Mouse (Mus musculus) kidney, postnatal 0 days (tissue): ENCODE measurements at regions not wholly inside any gene's neighbourhood (a gene's known extent, or its start where the extent isn't known, plus 50 kb on each side); places are given as distances from the start of the nearest gene placed in this dataset.

ENCODE experiments used
- ATAC-seq: fragments of 200-750 bp; cut with Nextera tagmentation; replicated peaks from 2 replicates; pipeline ENCODE4 v1.8.0; 2017; ENCODE audit warnings: low read depth, moderate number of reproducible peaks, moderate TSS enrichment, moderate library complexity; ENCODE audit not compliant: low FRiP score
- DNase-seq: peaks from one replicate; pipeline ENCODE4 v3.0.0-alpha.2; 2016; ENCODE audit warnings: low spot score
- H3K27ac ChIP-seq: fragments of 300-500 bp; sonication (generic); 2 replicates; pipeline ENCODE4 v1.5.1; 2014; ENCODE audit warnings: mild to moderate bottlenecking
- H3K27me3 ChIP-seq: fragments of 300-500 bp; sonication (generic); 2 replicates; pipeline ENCODE4 v1.6.1; 2014; ENCODE audit warnings: low read length, mixed read lengths; ENCODE audit not compliant: insufficient read depth
- H3K36me3 ChIP-seq: fragments of 300-500 bp; sonication (generic); 2 replicates; pipeline ENCODE4 v1.6.1; 2014; ENCODE audit warnings: low read length, mixed read lengths; ENCODE audit not compliant: insufficient read depth
- H3K4me1 ChIP-seq: fragments of 300-500 bp; sonication (generic); replicated peaks from 2 replicates; pipeline ENCODE4 v1.6.1; 2014; ENCODE audit warnings: antibody characterized with exemption, low read length, mixed read lengths; ENCODE audit not compliant: insufficient read depth
- H3K4me2 ChIP-seq: fragments of 300-500 bp; sonication (generic); 2 replicates; pipeline ENCODE4 v1.6.1; 2014; ENCODE audit warnings: mild to moderate bottlenecking, low read length, moderate library complexity, mixed read lengths
- H3K4me3 ChIP-seq: fragments of 300-500 bp; sonication (generic); replicated peaks from 2 replicates; pipeline ENCODE4 v1.5.1; 2014; ENCODE audit warnings: low read depth, low read length
- H3K9ac ChIP-seq: fragments of 300-500 bp; sonication (generic); 2 replicates; pipeline ENCODE4 v1.6.1; 2014; ENCODE audit warnings: low read depth, low read length
- H3K9me3 ChIP-seq: fragments of 300-500 bp; sonication (generic); replicated peaks from 2 replicates; pipeline ENCODE4 v1.6.1; 2016; ENCODE audit warnings: low read length, inconsistent platforms, mixed read lengths
- CTCF ChIP-seq: IDR thresholded peaks from 2 replicates; pipeline ENCODE4 v1.5.1; 2016; ENCODE audit warnings: antibody characterized with exemption, low read depth, mild to moderate bottlenecking, moderate library complexity
- WGBS: fragments of 180-500 bp; shearing (Covaris S2); extraction: QIAGEN DNeasy Blood & Tissue Kit; methylation state at CpG from one replicate; pipeline ENCODE4 v1.1.7; 2014; 5-methylcytosine and 5-hydroxymethylcytosine counted together

DNA sequence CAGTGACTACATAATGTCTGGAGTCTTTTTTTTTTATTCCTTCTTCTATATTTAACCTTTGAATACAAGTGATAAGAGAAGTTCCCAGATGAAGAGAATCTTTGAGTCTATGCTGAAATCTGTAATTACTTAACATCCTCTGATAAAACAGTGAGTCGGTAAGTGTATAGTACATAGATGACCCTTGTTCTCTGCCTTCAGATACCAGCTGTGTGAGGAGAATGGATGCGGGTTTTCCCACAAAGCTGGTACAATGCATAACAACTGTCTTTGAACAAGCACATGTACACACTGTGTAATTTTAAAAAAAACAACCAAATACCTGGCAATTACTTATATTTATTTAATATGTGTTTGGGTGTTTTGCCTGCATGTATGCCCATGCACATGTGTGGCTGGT, 96.9 kb upstream of the Med14 start:
- H3K9ac ChIP-seq, result no peak overlapping the region
- no peaks in the 10 kb centered on the region for H3K9me3 ChIP-seq
- TF ChIP-seq CTCF, result no peak
- H3K27ac ChIP-seq, result no peak overlapping the region; the same call in 1 of the 2 replicates
- no peak for DNase-seq
- no peak for ATAC-seq
- no peaks in the 10 kb centered on the region for H3K36me3 ChIP-seq
- H3K4me1 ChIP-seq, result no peaks in the 10 kb centered on the region
- no peak overlapping the region for H3K4me3 ChIP-seq
- peak overlapping the region; percentile 49; the same call in 1 of the 2 replicates for H3K4me2 ChIP-seq
- no peaks in the 10 kb centered on the region for H3K27me3 ChIP-seq
- whole genome bisulfite sequencing, result 76% methylated on average over 2 of the region's 2 CpGs

DNA sequence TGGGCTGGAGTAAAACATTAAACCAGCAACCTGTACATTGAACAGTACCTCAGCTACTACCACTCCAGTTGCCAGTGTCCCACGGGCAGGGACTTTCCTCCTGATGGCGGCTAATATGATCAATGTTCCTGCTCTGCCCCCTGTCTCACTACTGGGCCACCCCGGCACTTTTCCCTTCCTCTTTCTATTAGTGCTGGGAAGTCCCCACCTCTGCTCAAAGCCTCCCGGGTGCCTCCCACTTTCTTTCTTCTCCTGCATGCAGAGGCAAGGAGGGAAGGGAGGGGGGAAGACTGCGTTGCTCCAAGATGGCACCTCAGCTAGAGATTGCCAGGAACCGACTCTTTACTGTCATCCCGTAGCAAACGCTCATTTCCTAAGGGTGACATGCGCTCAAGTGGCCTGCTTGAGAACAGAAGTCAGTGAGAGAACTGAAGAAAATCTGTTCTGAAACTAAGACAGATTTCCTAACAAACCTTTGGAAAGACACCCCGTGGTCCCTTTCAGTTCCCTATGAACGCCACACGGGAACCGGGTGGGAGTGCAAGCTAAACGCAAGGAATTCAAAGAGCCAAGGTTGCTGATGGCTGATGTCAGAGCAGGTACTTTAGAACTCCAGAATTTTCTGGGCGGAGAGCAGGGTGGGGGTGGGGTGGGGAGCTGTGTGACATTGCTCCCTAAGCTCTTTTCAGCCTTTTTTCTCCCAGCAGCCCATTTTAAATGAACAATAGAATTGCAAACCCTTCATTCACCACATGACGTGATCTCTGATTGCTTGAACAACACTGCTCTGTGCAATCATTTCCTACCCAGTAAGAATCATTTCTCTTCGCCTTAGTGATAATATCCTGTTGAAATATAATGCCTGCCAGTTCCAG, 96.2 kb upstream of the Med14 start:
- Histone ChIP-seq H3K9me3 (no peaks in the 10 kb centered on the region), H3K4me2 (peak overlapping the region; percentile 49), H3K36me3 (no peaks in the 10 kb centered on the region), H3K27ac (peak overlapping the region; percentile 86), H3K27me3 (no peaks in the 10 kb centered on the region), H3K4me3 (peak overlapping the region; percentile 32), H3K4me1 (no peaks in the 10 kb centered on the region), H3K9ac (peak overlapping the region; percentile 44; the same call in 1 of the 2 replicates)
- 33% methylated on average over 17 of the region's 17 CpGs for WGBS
- DNase-seq, result peak; percentile 70
- TF ChIP-seq CTCF, result no peak
- peak; percentile 67 for ATAC-seq

DNA sequence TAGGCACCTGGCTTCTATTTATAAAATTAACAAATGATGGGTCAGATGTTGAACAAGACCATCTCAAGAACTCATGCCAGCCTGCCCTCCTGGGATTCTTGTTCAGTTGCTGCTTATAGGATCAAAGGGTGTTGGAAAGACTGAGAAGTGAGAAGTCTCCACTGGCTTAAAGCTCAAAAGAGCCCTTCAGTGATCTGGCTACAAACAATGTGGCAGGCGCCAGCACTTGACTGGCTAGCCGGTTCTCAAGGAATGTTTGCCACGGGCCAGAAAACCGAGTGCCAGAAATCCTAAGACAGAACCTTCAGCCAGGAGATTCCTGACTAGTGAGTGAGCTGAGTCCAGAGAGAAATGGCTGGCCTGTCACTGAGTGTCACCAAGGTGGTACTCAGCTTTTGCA, 93.6 kb upstream of the Med14 start:
- Histone ChIP-seq H3K4me3 (no peak overlapping the region), H3K4me1 (no peaks in the 10 kb centered on the region), H3K9me3 (no peaks in the 10 kb centered on the region), H3K36me3 (no peaks in the 10 kb centered on the region), H3K27ac (no peak overlapping the region), H3K9ac (no peak overlapping the region), H3K4me2 (no peak overlapping the region), H3K27me3 (no peaks in the 10 kb centered on the region)
- DNase-seq (no peak), ATAC-seq (no peak)
- TF ChIP-seq CTCF, result no peak
- 58% methylated on average over 4 of the region's 4 CpGs for WGBS

DNA sequence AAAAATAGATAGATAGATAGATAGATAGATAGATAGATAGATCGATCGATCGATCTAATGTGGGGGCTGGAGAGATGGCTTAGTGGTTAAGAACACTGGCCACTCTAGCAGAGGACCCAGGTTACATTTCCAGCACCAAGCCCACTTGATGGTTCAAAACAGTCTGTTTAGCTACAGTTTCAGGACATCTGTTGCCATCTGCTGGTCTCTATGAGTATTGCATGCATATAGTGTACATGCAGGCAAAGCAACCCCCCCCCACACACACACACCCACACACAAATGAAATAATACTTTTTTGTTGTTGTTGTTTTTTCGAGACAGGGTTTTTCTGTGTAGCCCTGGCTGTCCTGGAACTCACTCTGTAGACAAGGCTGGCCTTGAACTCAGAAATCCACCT, 89.8 kb upstream of the Med14 start:
- no peak overlapping the region for H3K4me2 ChIP-seq
- H3K9ac ChIP-seq, result no peak overlapping the region
- peak; percentile 63 for TF ChIP-seq CTCF
- ATAC-seq, result no peak
- no peak overlapping the region for H3K4me3 ChIP-seq
- no peak for DNase-seq
- H3K4me1 ChIP-seq, result no peaks in the 10 kb centered on the region
- H3K27me3 ChIP-seq, result no peaks in the 10 kb centered on the region
- H3K27ac ChIP-seq, result no peak overlapping the region
- WGBS, result 82% methylated on average over 4 of the region's 4 CpGs
- no peaks in the 10 kb centered on the region for H3K36me3 ChIP-seq
- H3K9me3 ChIP-seq, result no peaks in the 10 kb centered on the region

DNA sequence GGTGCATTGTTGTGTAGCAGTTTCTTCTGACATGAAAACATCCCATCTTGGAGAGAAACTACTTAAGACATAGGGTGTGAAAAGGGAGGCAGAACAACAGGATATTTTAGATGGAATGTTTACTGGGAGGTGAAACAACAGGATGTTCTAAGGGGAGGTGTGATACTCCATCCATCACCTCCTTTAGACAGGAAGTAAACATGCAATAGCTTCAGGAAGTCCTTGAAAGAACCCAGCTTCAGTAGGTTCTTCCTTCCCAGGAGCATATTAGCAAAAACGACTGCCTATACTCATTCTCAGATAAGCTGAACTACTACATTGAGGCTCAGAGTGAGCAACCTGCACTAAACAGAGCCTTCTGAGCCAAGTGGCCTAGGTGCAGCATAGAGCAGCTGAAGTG, 82.6 kb upstream of the Med14 start:
- H3K27me3 ChIP-seq, result no peaks in the 10 kb centered on the region
- no peaks in the 10 kb centered on the region for H3K36me3 ChIP-seq
- no peaks in the 10 kb centered on the region for H3K4me1 ChIP-seq
- H3K4me3 ChIP-seq, result no peak overlapping the region
- no peak for TF ChIP-seq CTCF
- H3K27ac ChIP-seq, result no peak overlapping the region
- DNase-seq (no peak), ATAC-seq (no peak)
- no peak overlapping the region for H3K9ac ChIP-seq
- H3K4me2 ChIP-seq, result no peak overlapping the region
- WGBS, result 35% methylated on average over 1 of the region's 1 CpGs
- H3K9me3 ChIP-seq, result no peaks in the 10 kb centered on the region

DNA sequence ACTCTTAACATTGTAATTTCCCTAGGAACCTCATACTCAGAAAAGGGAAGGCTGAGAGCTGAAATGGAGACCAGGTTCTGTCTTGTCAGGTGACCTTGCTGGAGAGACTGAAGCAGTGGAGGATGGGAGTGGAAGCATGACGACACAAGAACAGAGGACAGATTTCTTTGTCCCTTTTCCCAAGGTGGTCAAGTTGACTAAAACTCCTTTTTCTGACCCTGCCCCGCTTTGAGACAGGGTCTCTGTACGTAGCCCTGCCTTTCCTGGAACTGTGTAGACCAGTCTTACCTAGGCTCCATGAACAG, 79.1 kb upstream of the Med14 start:
- Histone ChIP-seq H3K4me2 (peak overlapping the region; percentile 51), H3K36me3 (no peaks in the 10 kb centered on the region), H3K27me3 (no peaks in the 10 kb centered on the region), H3K9ac (no peak overlapping the region), H3K9me3 (no peaks in the 10 kb centered on the region), H3K27ac (peak overlapping the region; percentile 75), H3K4me1 (no peaks in the 10 kb centered on the region), H3K4me3 (no peak overlapping the region)
- TF ChIP-seq CTCF, result no peak
- ATAC-seq (no peak), DNase-seq (no peak)
- WGBS, result 82% methylated on average over 3 of the region's 3 CpGs
